Mouse (Mus musculus): ENCODE results near the gene Plpp3.
"Not testable (repeated sequence)": the region's sequence is repeated elsewhere in the genome, so short reads cannot be mapped to it uniquely, and the experiment has no call there.

Gene Plpp3

GRCm38 (mm10) chr4:105260893-105261769, 104.0 kb downstream of the Plpp3 start:
- no peak for DNase-seq (ENCODE audit: low read depth)

- DNase-seq (ENCODE audit: low read depth), result no peak
Observed at GRCm38 (mm10) chr4:105262358-105262757, 105.2 kb downstream of the Plpp3 start.

- DNase-seq (ENCODE audit: low read depth), result no peak
Observed at GRCm38 (mm10) chr4:105263600-105263999, 106.5 kb downstream of the Plpp3 start.

GRCm38 (mm10) chr4:105265041-105265440, 107.9 kb downstream of the Plpp3 start:
- DNase-seq (ENCODE audit: low read depth), result no peak

GRCm38 (mm10) chr4:105265678-105266077, 108.5 kb downstream of the Plpp3 start:
- DNase-seq (ENCODE audit: low read depth), result no peak

GRCm38 (mm10) chr4:105268202-105268730, 111.1 kb downstream of the Plpp3 start:
- no peak for DNase-seq (ENCODE audit: low read depth)

GRCm38 (mm10) chr4:105269398-105269797, 112.3 kb downstream of the Plpp3 start:
- not testable (repeated sequence) for DNase-seq (ENCODE audit: low read depth)

GRCm38 (mm10) chr4:105271166-105271565, 114.0 kb downstream of the Plpp3 start:
- no peak for DNase-seq (ENCODE audit: low read depth)

- DNase-seq (ENCODE audit: low read depth), result no peak
Observed at GRCm38 (mm10) chr4:105273034-105273433, 115.9 kb downstream of the Plpp3 start.

- DNase-seq (ENCODE audit: low read depth), result no peak
Observed at GRCm38 (mm10) chr4:105273486-105273885, 116.3 kb downstream of the Plpp3 start.

- DNase-seq (ENCODE audit: low read depth), result no peak
Observed at GRCm38 (mm10) chr4:105275616-105276015, 118.5 kb downstream of the Plpp3 start.

- no peak for DNase-seq (ENCODE audit: low read depth)
Observed at GRCm38 (mm10) chr4:105276062-105276795, 119.1 kb downstream of the Plpp3 start.

- DNase-seq (ENCODE audit: low read depth), result no peak
Observed at GRCm38 (mm10) chr4:105278161-105278560, 121.0 kb downstream of the Plpp3 start.

- DNase-seq (ENCODE audit: low read depth), result no peak
Observed at GRCm38 (mm10) chr4:105278571-105279410, 121.6 kb downstream of the Plpp3 start.

- no peak for DNase-seq (ENCODE audit: low read depth)
Observed at GRCm38 (mm10) chr4:105279806-105280205, 122.7 kb downstream of the Plpp3 start.

- no peak for DNase-seq (ENCODE audit: low read depth)
Observed at GRCm38 (mm10) chr4:105281751-105282231, 124.6 kb downstream of the Plpp3 start.
